Mouse (Mus musculus) C2C12 (cell line): ENCODE data around the gene Akap2. TPM values are rescaled to one million over a fixed set of nuclear protein-coding genes. Genes with fewer than 3 reads are reported as not detected.

Experiments
- H3K27me3 ChIP-seq: one replicate; pipeline ENCODE4 v1.6.1; 2011; ENCODE audit not compliant: control insufficient read depth, insufficient read depth, insufficient read length
- H3K36me3 ChIP-seq: one replicate; pipeline ENCODE4 v1.6.1; 2011; ENCODE audit not compliant: control insufficient read depth, insufficient read depth
- H3K4me3 ChIP-seq: one replicate; pipeline ENCODE4 v1.5.1; 2011; ENCODE audit warnings: mild to moderate bottlenecking, control low read depth; ENCODE audit not compliant: poor library complexity, insufficient read depth, severe bottlenecking
- H3K79me2 ChIP-seq: one replicate; pipeline ENCODE4 v1.6.1; 2011; ENCODE audit not compliant: control insufficient read depth, insufficient read depth
- H3K79me3 ChIP-seq: one replicate; pipeline ENCODE4 v1.6.1; 2011; ENCODE audit warnings: low read depth, control low read depth
- H3ac ChIP-seq: one replicate; pipeline ENCODE3; 2011; ENCODE audit warnings: low read depth; ENCODE audit not compliant: control insufficient read depth, insufficient read length
- CEBPB ChIP-seq: IDR thresholded peaks from one replicate; pipeline ENCODE4 v1.6.1; 2011; ENCODE audit warnings: low read depth, mild to moderate bottlenecking, control low read depth, moderate library complexity
- CTCF ChIP-seq: IDR thresholded peaks from one replicate; pipeline ENCODE4 v1.5.1; 2011; ENCODE audit not compliant: control insufficient read depth, insufficient read depth, insufficient read length
- FOSL1 ChIP-seq: IDR thresholded peaks from one replicate; pipeline ENCODE4 v1.8.0; 2011; ENCODE audit warnings: mild to moderate bottlenecking, low read length; ENCODE audit not compliant: poor library complexity, insufficient read depth, severe bottlenecking
- MAX ChIP-seq: IDR thresholded peaks from one replicate; pipeline ENCODE4 v1.6.1; 2011; ENCODE audit warnings: mild to moderate bottlenecking, control low read depth
- MYOD1 ChIP-seq: IDR thresholded peaks from one replicate; pipeline ENCODE4 v1.6.1; 2011; ENCODE audit warnings: low read depth; ENCODE audit not compliant: control insufficient read depth, insufficient read length
- MYOG ChIP-seq: IDR thresholded peaks from one replicate; pipeline ENCODE4 v1.6.1; 2011; ENCODE audit not compliant: control insufficient read depth, insufficient read length; ENCODE audit errors: extremely low read depth
- USF1 ChIP-seq: IDR thresholded peaks from one replicate; pipeline ENCODE4 v1.6.1; 2011; ENCODE audit warnings: low read depth, mild to moderate bottlenecking, control low read depth, moderate library complexity
- polyA plus RNA-seq: library from polyadenylated mRNA; unstranded; fragments of >200 nt; fragmentation: generic; extraction: Trizol; gene quantifications from one replicate; pipeline ENCODE4 v1.2.1, GENCODE M21; 2012; ENCODE audit warnings: missing spikeins

The Akap2 gene
- polyA plus RNA-seq, 1 experiment, result 37.0 TPM

DNA sequence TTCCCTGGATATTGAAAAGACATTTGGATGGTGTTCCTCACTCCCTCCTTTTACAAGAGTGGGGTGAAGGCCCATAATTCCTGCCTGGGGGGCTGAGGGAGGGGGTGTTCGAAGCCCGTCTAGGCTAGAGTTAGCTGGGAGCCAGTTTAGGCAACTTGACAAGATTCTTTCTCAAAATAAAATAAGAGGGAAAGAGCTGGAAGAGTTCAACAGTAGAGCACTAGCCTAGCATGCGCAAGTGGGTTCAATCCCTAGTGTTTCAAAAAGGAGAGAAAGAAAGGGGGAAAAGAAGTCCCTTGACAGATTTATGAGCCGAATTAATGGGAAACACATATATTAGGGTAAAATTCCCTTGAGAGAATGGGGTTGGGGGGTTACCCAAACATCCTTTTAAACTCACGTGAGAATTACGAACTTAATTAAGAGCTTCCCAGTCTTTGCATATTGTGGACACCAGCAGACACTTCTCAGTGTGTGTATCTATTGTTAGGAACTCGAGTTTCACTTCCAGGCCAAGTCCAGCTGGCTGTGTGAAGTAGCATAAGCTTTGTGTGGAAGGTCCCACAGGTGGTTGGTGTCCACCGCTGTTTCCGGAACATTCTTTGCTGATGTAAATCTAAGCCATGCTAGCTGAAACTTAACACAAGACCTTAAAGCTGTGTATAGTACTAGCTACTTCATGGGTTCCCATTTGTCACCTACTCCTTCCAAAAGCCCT lies 145.0 kb downstream of the Akap2 start:
- peaks cover 100% of the 10 kb centered on the region for H3K79me2 ChIP-seq
- no peak overlapping the region for H3K4me3 ChIP-seq
- no peaks in the 10 kb centered on the region for H3K27me3 ChIP-seq
- no peak overlapping the region for H3ac ChIP-seq
- H3K36me3 ChIP-seq, result peaks cover 32% of the 10 kb centered on the region
- peaks cover 73% of the 10 kb centered on the region for H3K79me3 ChIP-seq
- no peak for TF ChIP-seq CEBPB
- TF ChIP-seq CTCF, result no peak
- TF ChIP-seq MYOG, result no peak
- TF ChIP-seq MYOD1, result no peak

DNA sequence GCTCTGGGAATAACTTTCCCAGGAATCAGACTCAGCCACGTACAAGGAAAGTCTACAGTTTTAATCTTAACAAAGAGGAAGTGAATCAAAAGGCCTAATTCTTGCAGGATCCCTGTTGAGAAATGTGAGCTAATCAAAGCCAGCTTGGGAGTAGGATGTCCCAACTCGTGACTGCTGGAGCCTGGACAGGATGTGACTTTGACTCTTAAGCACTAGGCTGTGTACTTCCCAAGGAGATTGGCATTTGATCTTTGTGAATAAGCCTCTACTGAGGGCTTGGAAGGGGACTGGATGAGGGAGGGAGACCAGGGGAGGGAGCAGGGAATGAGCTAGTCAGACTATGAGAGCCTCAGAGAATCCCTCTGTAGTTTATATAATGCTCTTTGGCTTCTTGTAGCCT lies 148.6 kb downstream of the Akap2 start:
- peaks cover 55% of the 10 kb centered on the region for H3K79me3 ChIP-seq
- no peaks in the 10 kb centered on the region for H3K27me3 ChIP-seq
- H3ac ChIP-seq, result no peak overlapping the region
- H3K4me3 ChIP-seq, result no peak overlapping the region
- TF ChIP-seq CTCF (no peak), CEBPB (no peak), MYOD1 (no peak), MYOG (no peak), MAX (no peak), USF1 (no peak), FOSL1 (no peak)
- peaks cover 99% of the 10 kb centered on the region for H3K79me2 ChIP-seq
- peaks cover 12% of the 10 kb centered on the region for H3K36me3 ChIP-seq

DNA sequence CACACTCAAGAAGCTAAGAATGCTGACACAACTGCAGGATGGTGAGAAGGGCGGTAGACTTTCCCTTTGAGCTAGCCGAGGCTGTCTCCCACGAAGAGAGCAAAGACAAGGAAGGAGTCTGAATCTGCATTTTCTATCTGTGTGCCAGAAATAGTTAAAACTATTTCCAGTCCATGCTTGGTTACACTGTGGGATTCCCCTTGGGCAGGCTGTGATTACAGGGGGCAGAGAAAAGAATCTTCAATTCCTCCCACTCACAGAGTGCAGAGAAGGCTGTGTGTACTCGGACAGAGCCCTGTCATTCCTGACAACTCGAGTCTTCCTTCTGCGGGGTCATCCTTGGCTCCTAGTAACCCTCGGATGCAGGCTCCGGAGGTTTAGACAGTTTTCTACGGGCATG lies 149.5 kb downstream of the Akap2 start:
- H3ac ChIP-seq, result no peak overlapping the region
- H3K4me3 ChIP-seq, result no peak overlapping the region
- H3K79me2 ChIP-seq, result peaks cover 99% of the 10 kb centered on the region
- H3K79me3 ChIP-seq, result peaks cover 53% of the 10 kb centered on the region
- no peak for TF ChIP-seq MYOD1
- no peak for TF ChIP-seq MYOG
- TF ChIP-seq USF1, result no peak
- TF ChIP-seq CTCF, result no peak
- TF ChIP-seq CEBPB, result no peak
- no peak for TF ChIP-seq FOSL1
- no peak for TF ChIP-seq MAX
- H3K27me3 ChIP-seq, result no peaks in the 10 kb centered on the region
- H3K36me3 ChIP-seq, result peaks cover 8% of the 10 kb centered on the region

DNA sequence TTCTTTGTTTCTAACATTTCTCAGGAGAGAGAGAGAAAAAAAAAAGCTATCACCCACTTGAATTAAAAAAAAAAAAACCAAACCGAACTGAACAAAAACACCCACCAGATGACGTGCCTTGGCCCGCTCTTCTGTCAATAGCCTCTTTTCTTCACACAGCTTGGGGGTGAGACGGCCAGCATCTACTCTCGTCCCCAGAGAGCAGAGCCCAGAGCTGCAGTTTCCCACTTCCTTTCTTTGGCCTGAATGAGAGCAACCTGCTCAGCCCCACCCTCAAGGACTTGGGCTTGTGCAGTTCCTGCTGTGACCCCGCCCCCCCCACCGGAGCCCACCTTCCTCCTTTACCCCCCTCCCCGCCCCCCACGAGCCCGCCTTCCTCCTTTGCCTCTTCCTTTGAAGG lies 150.0 kb downstream of the Akap2 start:
- no peaks in the 10 kb centered on the region for H3K27me3 ChIP-seq
- peaks cover 99% of the 10 kb centered on the region for H3K79me2 ChIP-seq
- H3K36me3 ChIP-seq, result peaks cover 10% of the 10 kb centered on the region
- peaks cover 52% of the 10 kb centered on the region for H3K79me3 ChIP-seq
- H3ac ChIP-seq, result no peak overlapping the region
- no peak overlapping the region for H3K4me3 ChIP-seq
- no peak for TF ChIP-seq USF1
- TF ChIP-seq MYOD1, result no peak
- no peak for TF ChIP-seq CEBPB
- no peak for TF ChIP-seq FOSL1
- no peak for TF ChIP-seq MAX
- TF ChIP-seq CTCF, result no peak
- TF ChIP-seq MYOG, result no peak

DNA sequence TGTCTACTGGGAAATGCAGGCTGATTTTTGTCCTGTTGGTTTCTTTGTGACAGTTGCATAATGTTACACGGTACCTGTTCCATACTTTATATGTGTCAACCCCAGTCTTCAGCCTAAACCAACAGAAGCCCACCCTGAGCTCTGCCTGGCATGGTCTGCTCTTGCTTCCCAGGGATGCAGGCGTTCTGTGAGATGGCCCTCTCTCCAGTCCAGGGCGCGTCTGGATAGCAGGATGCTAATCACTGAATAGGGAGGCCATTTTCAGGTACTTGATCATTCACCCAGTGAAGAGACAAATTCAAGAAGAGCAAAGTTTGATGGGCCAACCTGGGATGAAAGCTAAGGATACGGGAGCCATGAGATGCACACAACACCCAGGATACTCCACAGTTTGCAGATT lies 161.7 kb downstream of the Akap2 start:
- TF ChIP-seq MAX, result no peak
- no peak for TF ChIP-seq MYOG
- no peak for TF ChIP-seq CTCF
- no peak for TF ChIP-seq CEBPB
- no peak for TF ChIP-seq USF1
- TF ChIP-seq FOSL1, result no peak
- no peak for TF ChIP-seq MYOD1
- Histone ChIP-seq H3K79me2 (peaks cover 62% of the 10 kb centered on the region), H3K4me3 (no peak overlapping the region), H3K36me3 (peaks cover 14% of the 10 kb centered on the region), H3K79me3 (peaks cover 24% of the 10 kb centered on the region), H3ac (no peak overlapping the region), H3K27me3 (no peaks in the 10 kb centered on the region)

DNA sequence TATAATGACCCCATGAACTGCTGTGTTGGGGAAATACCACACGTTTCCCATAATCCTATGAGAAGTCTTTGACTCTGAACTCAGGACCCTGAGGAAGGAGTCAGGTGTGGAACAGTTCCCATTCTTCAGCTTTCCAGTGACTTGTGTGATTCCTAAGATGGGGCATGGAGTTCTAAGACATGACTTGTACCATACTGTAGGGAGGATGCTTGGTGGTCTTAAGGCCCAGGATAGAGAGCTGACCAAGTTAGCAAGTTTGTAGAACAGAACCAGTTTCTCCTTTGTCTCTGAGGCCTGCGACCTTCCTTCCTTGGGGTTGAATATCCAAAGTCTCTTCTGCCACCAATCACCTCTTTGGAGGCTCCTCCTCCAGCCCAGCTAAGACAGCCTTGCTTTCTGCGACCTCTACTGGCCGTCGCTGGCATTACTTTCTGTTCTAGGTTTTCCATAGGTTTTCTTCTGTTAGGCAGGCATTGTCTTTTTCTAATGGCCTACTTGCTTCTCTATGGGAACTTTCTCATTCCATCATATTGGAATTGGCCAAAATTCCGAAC lies 162.4 kb downstream of the Akap2 start:
- no peaks in the 10 kb centered on the region for H3K27me3 ChIP-seq
- peaks cover 70% of the 10 kb centered on the region for H3K79me2 ChIP-seq
- peaks cover 14% of the 10 kb centered on the region for H3K36me3 ChIP-seq
- H3K79me3 ChIP-seq, result peaks cover 29% of the 10 kb centered on the region
- TF ChIP-seq CEBPB (no peak), MAX (no peak), FOSL1 (no peak), MYOD1 (no peak), CTCF (peak; percentile 53), USF1 (no peak), MYOG (no peak)
- no peak overlapping the region for H3ac ChIP-seq
- no peak overlapping the region for H3K4me3 ChIP-seq
